Mouse (Mus musculus) embryonic facial prominence, embryonic 13.5 days (tissue): ENCODE results near the gene Rapgef2. TPM values are rescaled to one million over a fixed set of nuclear protein-coding genes. Genes with fewer than 3 reads are reported as not detected.

Experiments
- ATAC-seq: fragments of 200-750 bp; cut with Nextera tagmentation; 2 replicates; pipeline ENCODE4 v1.8.0; 2017; ENCODE audit warnings: low read depth; ENCODE audit not compliant: insufficient number of reproducible peaks, insufficient read depth, low FRiP score, low TSS enrichment
- H3K27ac ChIP-seq: fragments of 300-500 bp; sonication (generic); 2 replicates; pipeline ENCODE4 v1.5.1; 2015; ENCODE audit warnings: moderate library complexity, mild to moderate bottlenecking, inconsistent platforms
- H3K27me3 ChIP-seq: fragments of 300-500 bp; sonication (generic); 2 replicates; pipeline ENCODE4 v1.6.1; 2015; ENCODE audit warnings: mild to moderate bottlenecking, inconsistent platforms
- H3K36me3 ChIP-seq: fragments of 300-500 bp; sonication (generic); 2 replicates; pipeline ENCODE4 v1.6.1; 2015; ENCODE audit warnings: mild to moderate bottlenecking, inconsistent platforms
- H3K4me1 ChIP-seq: fragments of 300-500 bp; sonication (generic); 2 replicates; pipeline ENCODE4 v1.6.1; 2015; ENCODE audit warnings: inconsistent platforms
- H3K4me2 ChIP-seq: fragments of 300-500 bp; sonication (generic); 2 replicates; pipeline ENCODE4 v1.6.1; 2015; ENCODE audit warnings: moderate library complexity, mild to moderate bottlenecking, inconsistent platforms
- H3K4me3 ChIP-seq: fragments of 300-500 bp; sonication (generic); 2 replicates; pipeline ENCODE4 v1.5.1; 2015; ENCODE audit warnings: mild to moderate bottlenecking, inconsistent platforms
- H3K9ac ChIP-seq: fragments of 300-500 bp; sonication (generic); 2 replicates; pipeline ENCODE4 v1.6.1; 2015; ENCODE audit warnings: mild to moderate bottlenecking, inconsistent platforms
- H3K9me3 ChIP-seq: fragments of 300-500 bp; sonication (generic); 2 replicates; pipeline ENCODE4 v1.6.1; 2016; ENCODE audit warnings: inconsistent platforms
- WGBS: fragments of 180-500 bp; shearing (Covaris S2); methylation state at CpG from one replicate; pipeline ENCODE4 v1.1.7; 2015; ENCODE audit warnings: mixed read lengths; 5-methylcytosine and 5-hydroxymethylcytosine counted together
- polyA plus RNA-seq: library from polyadenylated mRNA; unstranded; fragments of >200 nt; fragmentation: Nextera tagmentation; extraction: Ambion mirVana; gene quantifications from 2 replicates; pipeline ENCODE4 v1.2.1, GENCODE M21; 2015

Gene Rapgef2
- 8.9 and 9.2 TPM in 2 replicates for polyA plus RNA-seq

- H3K9me3 ChIP-seq: no peaks in the 10 kb centered on the region
- peak; percentile 75 for ATAC-seq
- under 1% methylated on average over 83 of the region's 97 CpGs for WGBS
Observed at GRCm38 (mm10) chr3:79286376-79287107, at the start of gene Rapgef2. Rapgef2 (minus strand) TSS chr3:79286517.

GRCm38 (mm10) chr3:79333643-79334200, 47.4 kb upstream of the Rapgef2 start:
- H3K9me3 ChIP-seq: no peaks in the 10 kb centered on the region
- H3K4me1 ChIP-seq: peaks cover 24% of the 10 kb centered on the region
- no peak overlapping the region for H3K4me2 ChIP-seq
- H3K27me3 ChIP-seq: no peaks in the 10 kb centered on the region
- no peak overlapping the region for H3K9ac ChIP-seq
- H3K27ac ChIP-seq: no peak overlapping the region
- no peaks in the 10 kb centered on the region for H3K36me3 ChIP-seq
- no peak for ATAC-seq
- WGBS: 87% methylated on average over 8 of the region's 8 CpGs
- no peak overlapping the region for H3K4me3 ChIP-seq

More at GRCm38 (mm10) chr3:79286376-79287107, at the start of gene Rapgef2:
- peak within 1 kb of the TSS; percentile 97 for H3K9ac ChIP-seq
- peak within 1 kb of the TSS; percentile 98 for H3K27ac ChIP-seq
- peak within 1 kb of the TSS; percentile 70 for H3K4me2 ChIP-seq
- H3K4me3 ChIP-seq: peak within 1 kb of the TSS; percentile 97
- peaks cover 47% of the 10 kb centered on the region for H3K4me1 ChIP-seq
- no peaks in the 10 kb centered on the region for H3K36me3 ChIP-seq
- peaks cover 4% of the 10 kb centered on the region; the same call in 1 of the 2 replicates for H3K27me3 ChIP-seq

DNA sequence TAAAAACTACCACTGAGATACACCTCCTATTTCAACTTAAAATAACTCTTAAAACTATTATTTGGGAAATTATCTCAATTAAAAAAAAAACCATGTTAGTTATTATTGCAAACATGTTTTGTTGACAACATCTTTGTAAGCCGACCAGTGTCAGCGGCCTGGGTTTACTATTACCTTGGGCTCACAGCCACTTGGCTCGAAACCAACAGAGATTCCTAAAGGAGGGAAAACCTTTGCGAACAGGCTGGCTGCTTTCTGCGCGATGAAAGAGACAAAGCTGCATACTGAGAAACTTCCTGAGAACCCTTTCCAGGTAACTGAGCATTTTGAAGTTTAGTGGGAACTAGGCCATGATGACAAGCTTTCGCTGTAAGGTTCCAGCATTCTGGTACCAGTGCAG, 46.7 kb upstream of the Rapgef2 start:
- Histone ChIP-seq H3K4me2 (no peak overlapping the region), H3K27ac (no peak overlapping the region), H3K4me1 (peaks cover 30% of the 10 kb centered on the region), H3K9ac (no peak overlapping the region), H3K27me3 (no peaks in the 10 kb centered on the region), H3K36me3 (no peaks in the 10 kb centered on the region), H3K4me3 (no peak overlapping the region), H3K9me3 (no peaks in the 10 kb centered on the region)
- WGBS: 72% methylated on average over 7 of the region's 7 CpGs
- ATAC-seq: no peak

DNA sequence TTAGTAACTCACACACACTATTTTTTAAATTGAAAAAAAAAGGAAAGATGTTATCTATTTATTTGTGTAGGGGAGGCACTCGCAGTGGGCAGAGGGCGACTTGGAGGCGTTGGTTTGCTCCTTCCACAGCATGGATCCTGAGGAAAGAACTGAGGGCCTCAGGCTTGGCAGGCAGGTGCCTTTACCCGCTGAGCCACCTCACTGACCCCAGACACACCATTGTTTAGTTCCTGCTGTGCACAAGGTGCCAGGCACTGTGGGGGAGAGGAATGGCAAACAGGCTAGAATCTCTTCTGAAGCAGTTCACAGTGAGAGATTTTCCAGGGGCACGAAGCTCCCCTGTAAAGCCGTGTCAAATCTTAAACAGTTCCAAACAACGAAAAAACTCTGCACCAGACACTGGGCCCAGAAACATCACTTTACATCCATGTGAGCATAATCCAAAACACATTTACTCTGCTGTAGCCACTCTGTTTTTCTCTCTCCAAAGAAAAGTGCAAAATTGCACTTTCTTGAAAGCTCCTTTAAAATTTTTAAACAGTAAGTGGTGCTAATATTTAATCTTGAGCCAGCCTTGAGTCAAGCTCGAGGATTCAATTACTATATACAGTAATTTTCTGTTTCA, 43.5 kb upstream of the Rapgef2 start:
- peaks cover 45% of the 10 kb centered on the region for H3K4me1 ChIP-seq
- no peak for ATAC-seq
- H3K9me3 ChIP-seq: no peaks in the 10 kb centered on the region
- no peaks in the 10 kb centered on the region for H3K27me3 ChIP-seq
- H3K4me3 ChIP-seq: no peak overlapping the region
- peak overlapping the region; percentile 49; the same call in 1 of the 2 replicates for H3K9ac ChIP-seq
- H3K36me3 ChIP-seq: no peaks in the 10 kb centered on the region
- H3K27ac ChIP-seq: peak overlapping the region; percentile 87
- peak overlapping the region; percentile 40 for H3K4me2 ChIP-seq
- WGBS: 9% methylated on average over 8 of the region's 8 CpGs

GRCm38 (mm10) chr3:79324697-79325526, 38.6 kb upstream of the Rapgef2 start:
- 8% methylated on average over 10 of the region's 10 CpGs for WGBS
- no peaks in the 10 kb centered on the region for H3K9me3 ChIP-seq
- peak overlapping the region; percentile 53 for H3K4me2 ChIP-seq
- H3K36me3 ChIP-seq: no peaks in the 10 kb centered on the region
- no peak overlapping the region for H3K9ac ChIP-seq
- no peak overlapping the region; the same call in 1 of the 2 replicates for H3K4me3 ChIP-seq
- ATAC-seq: peak; percentile 81
- H3K27ac ChIP-seq: peak overlapping the region; percentile 90
- peaks cover 44% of the 10 kb centered on the region for H3K4me1 ChIP-seq
- no peaks in the 10 kb centered on the region for H3K27me3 ChIP-seq

- WGBS: 55% methylated on average over 10 of the region's 10 CpGs
- H3K27ac ChIP-seq: no peak overlapping the region
- peaks cover 11% of the 10 kb centered on the region for H3K4me1 ChIP-seq
- no peak overlapping the region for H3K9ac ChIP-seq
- H3K27me3 ChIP-seq: no peaks in the 10 kb centered on the region
- H3K9me3 ChIP-seq: no peaks in the 10 kb centered on the region
- H3K4me2 ChIP-seq: no peak overlapping the region
- no peak for ATAC-seq
- no peak overlapping the region for H3K4me3 ChIP-seq
- H3K36me3 ChIP-seq: no peaks in the 10 kb centered on the region
Observed at GRCm38 (mm10) chr3:79314006-79314698, 27.8 kb upstream of the Rapgef2 start.

DNA sequence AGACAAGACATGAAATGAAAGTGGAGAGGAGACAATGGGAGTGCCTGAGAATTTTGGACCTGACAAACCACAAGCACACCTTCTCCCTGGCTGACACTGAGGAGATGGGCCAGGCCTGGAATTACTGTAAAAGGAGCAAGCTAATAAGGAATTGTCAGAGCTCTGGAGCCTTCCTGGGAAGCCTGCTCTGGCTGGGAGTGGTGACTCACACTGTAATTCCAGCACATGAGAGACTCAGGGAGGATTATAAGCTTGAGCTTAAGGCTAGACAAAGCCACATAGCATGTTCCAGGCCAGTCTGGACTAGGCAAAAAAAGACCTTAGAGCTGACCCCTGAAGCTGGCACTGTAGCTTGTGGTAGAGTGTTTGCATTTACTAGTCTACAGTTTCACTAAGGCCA, 25.6 kb upstream of the Rapgef2 start:
- no peak overlapping the region for H3K4me3 ChIP-seq
- H3K4me2 ChIP-seq: no peak overlapping the region
- no peaks in the 10 kb centered on the region for H3K27me3 ChIP-seq

GRCm38 (mm10) chr3:79310184-79310583, 23.9 kb upstream of the Rapgef2 start:
- Histone ChIP-seq H3K4me1 (peaks cover 11% of the 10 kb centered on the region), H3K27me3 (no peaks in the 10 kb centered on the region), H3K4me3 (no peak overlapping the region), H3K4me2 (no peak overlapping the region), H3K27ac (no peak overlapping the region), H3K9ac (no peak overlapping the region), H3K9me3 (no peaks in the 10 kb centered on the region), H3K36me3 (no peaks in the 10 kb centered on the region)
- 54% methylated on average over 7 of the region's 7 CpGs for WGBS
- ATAC-seq: no peak

More for the DNA sequence above, 25.6 kb upstream of the Rapgef2 start:
- Histone ChIP-seq H3K9ac (no peak overlapping the region), H3K4me1 (peaks cover 11% of the 10 kb centered on the region), H3K9me3 (no peaks in the 10 kb centered on the region), H3K27ac (no peak overlapping the region), H3K36me3 (no peaks in the 10 kb centered on the region)
- no peak for ATAC-seq

GRCm38 (mm10) chr3:79308605-79309004, 22.3 kb upstream of the Rapgef2 start:
- no peak overlapping the region for H3K4me3 ChIP-seq
- no peak overlapping the region for H3K9ac ChIP-seq
- H3K9me3 ChIP-seq: no peaks in the 10 kb centered on the region
- ATAC-seq: no peak
- no peak overlapping the region for H3K27ac ChIP-seq
- peaks cover 6% of the 10 kb centered on the region for H3K4me1 ChIP-seq
- WGBS: 81% methylated on average over 4 of the region's 4 CpGs
- H3K4me2 ChIP-seq: no peak overlapping the region
- no peaks in the 10 kb centered on the region for H3K36me3 ChIP-seq
- no peaks in the 10 kb centered on the region for H3K27me3 ChIP-seq

- no peak overlapping the region for H3K4me3 ChIP-seq
- H3K27me3 ChIP-seq: no peaks in the 10 kb centered on the region
- no peak overlapping the region for H3K27ac ChIP-seq
- no peaks in the 10 kb centered on the region for H3K9me3 ChIP-seq
- H3K4me1 ChIP-seq: 0 out of 2 replicates have a peak, but pooled peaks cover 4% of the 10 kb centered on the region
- ATAC-seq: no peak
- H3K4me2 ChIP-seq: no peak overlapping the region
- H3K9ac ChIP-seq: no peak overlapping the region
- no peaks in the 10 kb centered on the region for H3K36me3 ChIP-seq
- 84% methylated on average over 15 of the region's 15 CpGs for WGBS
Observed at GRCm38 (mm10) chr3:79299401-79299800, 13.1 kb upstream of the Rapgef2 start.

- H3K36me3 ChIP-seq: no peaks in the 10 kb centered on the region
- ATAC-seq: no peak
- H3K4me2 ChIP-seq: no peak overlapping the region
- H3K27me3 ChIP-seq: no peaks in the 10 kb centered on the region
- WGBS: 85% methylated on average over 4 of the region's 4 CpGs
- H3K27ac ChIP-seq: no peak overlapping the region
- no peak overlapping the region for H3K9ac ChIP-seq
- no peaks in the 10 kb centered on the region for H3K9me3 ChIP-seq
- no peak overlapping the region for H3K4me3 ChIP-seq
- H3K4me1 ChIP-seq: 0 out of 2 replicates have a peak, but pooled peaks cover 4% of the 10 kb centered on the region
Observed at GRCm38 (mm10) chr3:79297281-79297680, 11.0 kb upstream of the Rapgef2 start.
